Mouse (Mus musculus): ENCODE measurements at regions not wholly inside any gene's neighbourhood (a gene's known extent, or its start where the extent isn't known, plus 50 kb on each side); places are given as distances from the start of the nearest gene placed in this dataset.

GRCm38 (mm10) chr13:37579775-37580174, 198.4 kb upstream of the Rreb1 start:
- DNase-seq, result no peak

GRCm38 (mm10) chr13:37580806-37581205, 197.4 kb upstream of the Rreb1 start:
- no peak for DNase-seq

- DNase-seq, result no peak
Observed at GRCm38 (mm10) chr13:37581374-37581773, 196.8 kb upstream of the Rreb1 start.

GRCm38 (mm10) chr13:37585476-37585875, 192.7 kb upstream of the Rreb1 start:
- DNase-seq, result no peak

- DNase-seq, result no peak
Observed at GRCm38 (mm10) chr13:37586511-37586910, 191.7 kb upstream of the Rreb1 start.

- no peak for DNase-seq
Observed at GRCm38 (mm10) chr13:37587911-37588310, 190.3 kb upstream of the Rreb1 start.

- no peak for DNase-seq
Observed at GRCm38 (mm10) chr13:37588528-37589176, 189.5 kb upstream of the Rreb1 start.

GRCm38 (mm10) chr13:37592149-37592548, 186.1 kb upstream of the Rreb1 start:
- DNase-seq, result no peak

- peak in 1 of 2 experiments; percentile 5 for DNase-seq
Observed at GRCm38 (mm10) chr13:37595196-37595595, 183.0 kb upstream of the Rreb1 start.

- no peak for DNase-seq
Observed at GRCm38 (mm10) chr13:37597575-37597974, 180.6 kb upstream of the Rreb1 start.

GRCm38 (mm10) chr13:37598165-37598775, 179.9 kb upstream of the Rreb1 start:
- DNase-seq, result no peak

GRCm38 (mm10) chr13:37599679-37600078, 178.5 kb upstream of the Rreb1 start:
- DNase-seq, result no peak

- DNase-seq, result peak; percentile 25 to 27
Observed at GRCm38 (mm10) chr13:37600172-37600571, 178.0 kb upstream of the Rreb1 start.

- no peak for DNase-seq
Observed at GRCm38 (mm10) chr13:37601068-37601467, 177.1 kb upstream of the Rreb1 start.

GRCm38 (mm10) chr13:37602256-37602655, 175.9 kb upstream of the Rreb1 start:
- no peak for DNase-seq

- DNase-seq, result no peak
Observed at GRCm38 (mm10) chr13:37603226-37603994, 174.8 kb upstream of the Rreb1 start.

GRCm38 (mm10) chr13:37606250-37606649, 171.9 kb upstream of the Rreb1 start:
- DNase-seq, result no peak

GRCm38 (mm10) chr13:37609085-37609484, 169.1 kb upstream of the Rreb1 start:
- no peak for DNase-seq

- DNase-seq, result no peak
Observed at GRCm38 (mm10) chr13:37611387-37611786, 166.8 kb upstream of the Rreb1 start.

- no peak for DNase-seq
Observed at GRCm38 (mm10) chr13:37617015-37617414, 161.2 kb upstream of the Rreb1 start.

- peak; percentile 29 to 35 for DNase-seq
Observed at GRCm38 (mm10) chr13:37619841-37620725, 158.1 kb upstream of the Rreb1 start.

- no peak for DNase-seq
Observed at GRCm38 (mm10) chr13:37621319-37622050, 156.7 kb upstream of the Rreb1 start.
